Mouse (Mus musculus): ENCODE results near the gene Depp1. TPM values are rescaled to one million over a fixed set of nuclear protein-coding genes. Genes with fewer than 3 reads are reported as not detected.

Gene Depp1
- polyA plus RNA-seq (2017; shearing (Covaris generic)), result not detected

DNA sequence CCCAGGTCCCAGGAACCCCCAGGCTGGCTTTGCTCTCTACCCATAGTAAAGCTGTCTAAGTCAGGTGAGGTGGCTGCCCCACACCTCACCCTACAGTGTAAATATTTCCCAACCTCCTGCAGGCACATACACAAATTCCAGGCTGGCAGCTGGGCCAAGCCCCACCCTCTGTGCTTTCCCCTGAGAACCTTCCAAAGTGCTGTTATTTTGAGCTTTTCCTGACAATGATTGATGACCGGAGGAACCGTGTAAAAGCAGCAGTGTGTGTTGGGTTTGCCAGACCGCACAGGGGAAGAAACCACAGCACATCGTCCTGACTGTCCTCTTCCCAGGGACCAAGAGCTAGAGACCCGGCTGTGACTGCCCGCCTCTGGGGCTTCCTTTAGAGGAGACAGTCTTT is at the start of gene Depp1:
Gene Depp1, plus strand, starts transcription at position 204 of the 400 bp plus-strand sequence.

DNA sequence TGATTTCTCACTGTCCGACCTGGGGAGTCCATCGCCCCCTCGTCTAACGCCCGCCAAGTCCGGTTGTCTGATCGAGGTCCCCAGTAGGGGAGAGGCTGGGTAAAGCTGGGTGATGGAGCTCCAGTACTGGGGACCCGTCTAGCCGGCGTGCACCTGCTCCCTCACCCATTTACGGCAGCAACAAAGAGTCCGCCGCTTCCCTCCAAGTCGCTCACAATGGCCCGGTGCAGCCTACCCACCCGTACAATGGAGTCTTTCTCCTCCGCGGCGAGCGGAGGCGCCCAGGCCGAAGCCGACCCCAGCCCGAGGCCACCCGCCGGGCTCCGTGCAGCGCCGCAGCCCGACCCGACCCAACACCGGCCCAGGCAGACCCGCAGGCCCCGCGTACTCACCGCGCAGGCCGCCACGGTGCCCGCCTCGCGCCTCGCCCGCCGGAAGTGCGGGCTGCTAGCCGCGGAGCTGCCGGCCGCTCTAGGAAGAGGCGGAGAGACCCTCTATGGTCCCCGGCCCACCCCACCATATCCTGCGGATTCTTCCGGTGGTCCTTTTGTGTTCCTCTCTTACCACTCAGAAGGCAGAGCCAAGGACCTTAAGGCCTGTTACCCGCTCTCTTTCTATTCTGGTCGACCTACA is 21.8 kb upstream of the Depp1 start, which contains the start of gene Zfp422:
Gene Zfp422, minus strand, starts transcription at position 461 of the 633 bp plus-strand sequence.

DNA sequence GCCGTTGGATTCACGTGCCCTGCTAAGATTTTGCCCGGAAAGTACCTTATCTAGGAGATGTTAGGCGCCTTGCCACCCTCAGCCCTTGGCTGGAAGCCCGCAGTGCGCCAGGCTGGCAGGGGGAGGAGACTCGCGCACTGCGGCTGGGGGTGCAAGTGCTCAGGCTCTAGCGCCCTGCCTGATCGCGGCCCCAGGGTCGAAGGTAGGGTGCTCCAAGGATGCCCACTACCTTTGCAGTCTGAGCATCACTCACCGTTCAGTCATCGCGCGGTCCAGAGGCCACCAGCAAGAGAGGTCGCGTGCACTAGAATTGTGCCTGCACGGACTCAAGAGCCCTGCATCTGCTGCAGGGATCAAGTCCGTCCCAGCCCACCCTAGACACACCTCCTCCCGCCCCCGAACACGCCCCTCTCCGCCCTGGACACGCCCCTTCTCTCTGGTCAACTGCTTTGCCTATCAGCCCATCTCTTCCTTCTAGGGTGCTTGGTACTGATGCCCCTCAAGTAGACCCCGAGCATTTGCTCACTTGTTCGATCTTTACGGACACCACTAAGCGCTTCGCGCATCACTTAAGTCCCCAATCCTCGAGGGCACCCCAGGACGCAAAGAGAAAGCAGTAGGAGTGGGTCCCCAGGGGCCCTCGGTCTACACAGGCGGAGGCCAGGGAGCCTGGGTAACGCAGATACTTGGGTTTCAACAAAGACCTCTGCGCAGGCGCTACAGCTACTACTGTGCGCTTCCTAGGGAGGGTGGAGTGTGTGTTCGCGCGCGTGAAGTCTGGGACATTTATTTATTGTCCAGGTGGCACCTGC is 23.3 kb downstream of the Depp1 start, which contains the start of gene Rassf4:
Gene Rassf4, minus strand, starts transcription at position 482 of the 812 bp plus-strand sequence.

Other genes with a start within 250 kb of the Depp1 start
- not detected for gene Alox5, start 189.4 kb upstream of the Depp1 start, polyA plus RNA-seq (2017; shearing (Covaris generic))
- gene Olfr211, start 161.5 kb upstream of the Depp1 start, polyA plus RNA-seq (2017; shearing (Covaris generic)), result not detected
- gene Olfr212, start 144.1 kb upstream of the Depp1 start, polyA plus RNA-seq (2017; shearing (Covaris generic)), result not detected
- not detected for gene Olfr213, start 112.2 kb upstream of the Depp1 start, polyA plus RNA-seq (2017; shearing (Covaris generic))
- gene Gm5580, start 99.5 kb upstream of the Depp1 start, polyA plus RNA-seq (2017; shearing (Covaris generic)), result 0.21 TPM
- not detected for gene Olfr214, start 96.4 kb upstream of the Depp1 start, polyA plus RNA-seq (2017; shearing (Covaris generic))
- not detected for gene Olfr215, start 66.4 kb upstream of the Depp1 start, polyA plus RNA-seq (2017; shearing (Covaris generic))
- gene Zfp422, start 21.6 kb upstream of the Depp1 start, polyA plus RNA-seq (2017; shearing (Covaris generic)), result 38.0 TPM
- 3.5 TPM for gene Rassf4, start 23.3 kb downstream of the Depp1 start, polyA plus RNA-seq (2017; shearing (Covaris generic))
- gene Tmem72, start 66.3 kb downstream of the Depp1 start, polyA plus RNA-seq (2017; shearing (Covaris generic)), result 0.02 TPM